Mouse (Mus musculus) liver, postnatal 0 days (tissue): ENCODE results near the gene Gm20388.
A peak's percentile ranks its signal among the peaks of the same experiment; 100 is the strongest.

Experiments
- CTCF ChIP-seq: sonication (generic); IDR thresholded peaks from 2 replicates; pipeline ENCODE4 v1.5.1; 2016; ENCODE audit warnings: antibody characterized with exemption, low read depth
- EP300 ChIP-seq: IDR thresholded peaks from 2 replicates; pipeline ENCODE4 v1.6.1; 2016; ENCODE audit warnings: antibody characterized with exemption, low read depth, mild to moderate bottlenecking

DNA sequence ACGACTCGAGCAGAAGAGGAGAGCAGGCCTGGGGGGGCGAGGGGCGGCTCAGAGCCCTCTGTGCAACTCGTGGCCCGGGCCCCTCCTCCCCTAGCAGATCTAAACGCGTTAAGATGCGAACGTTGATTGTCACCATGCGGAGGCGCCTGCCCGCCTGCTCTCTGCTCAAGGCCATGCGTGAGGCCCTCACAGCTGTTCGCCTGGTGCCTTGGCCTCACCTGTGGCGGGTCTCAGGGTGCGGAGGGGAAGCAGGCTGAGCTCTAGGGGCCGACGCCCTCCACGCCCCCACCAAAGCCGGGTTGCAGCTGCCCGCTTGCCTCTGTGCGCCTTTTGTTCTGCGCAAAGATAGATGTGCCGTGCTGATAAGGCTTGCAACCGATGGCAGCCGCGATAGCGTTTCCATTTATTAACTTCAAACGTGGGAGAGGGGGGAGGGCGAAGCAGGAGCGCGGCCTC, 2373.6 kb downstream of the Gm20388 start:
- TF ChIP-seq CTCF (peak; percentile 46), EP300 (no peak)
